Mouse (Mus musculus) liver, embryonic 11.5 days (tissue): ENCODE data around the gene Lamtor5. TPM values are rescaled to one million over a fixed set of nuclear protein-coding genes. Genes with fewer than 3 reads are reported as not detected.

Experiments
- ATAC-seq: fragments of 200-750 bp; cut with Nextera tagmentation; replicated peaks from 2 replicates; pipeline ENCODE4 v1.8.0; 2017; ENCODE audit warnings: moderate number of reproducible peaks, mild to moderate bottlenecking, moderate TSS enrichment, moderate library complexity; ENCODE audit not compliant: low FRiP score
- DNase-seq: peaks from one replicate; pipeline ENCODE4 v3.0.0-alpha.2; 2017; ENCODE audit warnings: low spot score
- H3K27ac ChIP-seq: fragments of 300-500 bp; sonication (generic); 2 replicates; pipeline ENCODE4 v1.5.1; 2014; ENCODE audit warnings: mild to moderate bottlenecking, low read depth, low read length, control low read depth
- H3K27me3 ChIP-seq: fragments of 300-500 bp; sonication (generic); replicated peaks from 2 replicates; pipeline ENCODE4 v1.6.1; 2014; ENCODE audit warnings: low read length, mixed read lengths; ENCODE audit not compliant: control insufficient read depth, insufficient read depth
- H3K36me3 ChIP-seq: fragments of 300-500 bp; sonication (generic); 2 replicates; pipeline ENCODE4 v1.6.1; 2014; ENCODE audit warnings: mild to moderate bottlenecking, low read length, moderate library complexity, mixed read lengths; ENCODE audit not compliant: control insufficient read depth, insufficient read depth
- H3K4me1 ChIP-seq: fragments of 300-500 bp; sonication (generic); replicated peaks from 2 replicates; pipeline ENCODE4 v1.6.1; 2014; ENCODE audit warnings: low read length, mixed read lengths; ENCODE audit not compliant: control insufficient read depth, insufficient read depth
- H3K4me2 ChIP-seq: fragments of 300-500 bp; sonication (generic); 2 replicates; pipeline ENCODE4 v1.6.1; 2014; ENCODE audit warnings: mild to moderate bottlenecking, control low read depth, moderate library complexity
- H3K4me3 ChIP-seq: fragments of 300-500 bp; sonication (generic); 2 replicates; pipeline ENCODE4 v1.5.1; 2014; ENCODE audit warnings: low read depth, low read length, control low read depth
- H3K9ac ChIP-seq: fragments of 300-500 bp; sonication (generic); 2 replicates; pipeline ENCODE4 v1.6.1; 2014; ENCODE audit warnings: low read depth, low read length, control low read depth
- H3K9me3 ChIP-seq: fragments of 300-500 bp; sonication (generic); 2 replicates; pipeline ENCODE4 v1.6.1; 2016; ENCODE audit warnings: low read length, inconsistent platforms, mixed read lengths; ENCODE audit not compliant: control insufficient read depth
- WGBS: fragments of 180-500 bp; shearing (Covaris S2); extraction: QIAGEN DNeasy Blood & Tissue Kit; methylation state at CpG from one replicate; pipeline ENCODE4 v1.1.7; 2014; 5-methylcytosine and 5-hydroxymethylcytosine counted together
- polyA plus RNA-seq: library from polyadenylated mRNA; unstranded; fragments of >200 nt; fragmentation: Nextera tagmentation; extraction: Ambion mirVana; gene quantifications from 2 replicates; pipeline ENCODE4 v1.2.1, GENCODE M21; 2014

The Lamtor5 gene
- polyA plus RNA-seq, 1 experiment from 2014 or later: 185 TPM

DNA sequence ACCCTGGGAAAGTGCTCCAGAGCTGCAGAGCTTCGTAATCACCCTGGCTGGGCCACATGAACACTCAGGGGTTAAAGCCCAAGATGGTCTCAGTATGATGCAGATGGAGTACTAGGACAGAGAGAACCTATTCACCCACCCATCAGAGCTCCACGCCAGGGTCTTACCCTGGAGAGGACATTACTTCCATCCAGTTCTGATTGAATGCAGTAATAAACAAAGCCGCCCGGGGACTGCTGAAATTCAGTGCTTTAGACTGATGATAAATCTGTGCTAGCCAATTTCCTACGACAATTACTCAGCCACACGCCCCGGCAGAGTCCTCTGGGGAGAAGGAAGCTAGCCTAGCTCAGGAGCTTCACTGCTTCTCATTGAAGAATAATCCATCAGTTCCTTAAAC lies 21.9 kb upstream of the Lamtor5 start:
- WGBS: 69% methylated on average over 7 of the region's 7 CpGs

DNA sequence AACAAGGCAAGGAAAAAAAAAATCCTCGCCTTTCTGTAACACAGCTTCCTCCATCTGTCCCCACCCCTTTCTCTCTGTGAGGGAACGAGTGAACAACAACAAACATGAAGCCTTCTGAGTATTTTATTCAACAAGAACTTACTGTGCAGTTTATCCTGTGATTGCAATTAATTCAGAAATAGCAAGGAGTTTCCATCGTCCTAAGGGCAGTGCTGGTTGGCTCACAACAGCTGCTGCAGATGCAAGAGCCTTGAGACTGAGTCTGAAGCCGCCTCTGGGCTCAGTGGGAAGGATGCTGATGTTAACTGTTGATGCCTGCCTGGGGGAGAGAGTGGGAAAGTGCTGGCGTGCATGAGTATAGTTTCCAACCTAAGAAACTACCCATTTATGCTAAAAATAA lies 20.7 kb upstream of the Lamtor5 start:
- Histone ChIP-seq H3K4me2 (no peak overlapping the region), H3K27me3 (no peaks in the 10 kb centered on the region), H3K27ac (no peak overlapping the region), H3K9ac (no peak overlapping the region), H3K9me3 (no peaks in the 10 kb centered on the region), H3K36me3 (no peaks in the 10 kb centered on the region), H3K4me3 (no peak overlapping the region), H3K4me1 (no peaks in the 10 kb centered on the region)
- WGBS: 64% methylated on average over 5 of the region's 5 CpGs
- ATAC-seq (no peak), DNase-seq (no peak)

More for the DNA sequence above, 21.9 kb upstream of the Lamtor5 start:
- no peak for DNase-seq
- Histone ChIP-seq H3K27me3 (no peaks in the 10 kb centered on the region), H3K36me3 (no peaks in the 10 kb centered on the region), H3K4me3 (no peak overlapping the region), H3K9ac (no peak overlapping the region), H3K9me3 (no peaks in the 10 kb centered on the region), H3K4me1 (no peaks in the 10 kb centered on the region), H3K4me2 (no peak overlapping the region), H3K27ac (no peak overlapping the region)
- no peak for ATAC-seq

DNA sequence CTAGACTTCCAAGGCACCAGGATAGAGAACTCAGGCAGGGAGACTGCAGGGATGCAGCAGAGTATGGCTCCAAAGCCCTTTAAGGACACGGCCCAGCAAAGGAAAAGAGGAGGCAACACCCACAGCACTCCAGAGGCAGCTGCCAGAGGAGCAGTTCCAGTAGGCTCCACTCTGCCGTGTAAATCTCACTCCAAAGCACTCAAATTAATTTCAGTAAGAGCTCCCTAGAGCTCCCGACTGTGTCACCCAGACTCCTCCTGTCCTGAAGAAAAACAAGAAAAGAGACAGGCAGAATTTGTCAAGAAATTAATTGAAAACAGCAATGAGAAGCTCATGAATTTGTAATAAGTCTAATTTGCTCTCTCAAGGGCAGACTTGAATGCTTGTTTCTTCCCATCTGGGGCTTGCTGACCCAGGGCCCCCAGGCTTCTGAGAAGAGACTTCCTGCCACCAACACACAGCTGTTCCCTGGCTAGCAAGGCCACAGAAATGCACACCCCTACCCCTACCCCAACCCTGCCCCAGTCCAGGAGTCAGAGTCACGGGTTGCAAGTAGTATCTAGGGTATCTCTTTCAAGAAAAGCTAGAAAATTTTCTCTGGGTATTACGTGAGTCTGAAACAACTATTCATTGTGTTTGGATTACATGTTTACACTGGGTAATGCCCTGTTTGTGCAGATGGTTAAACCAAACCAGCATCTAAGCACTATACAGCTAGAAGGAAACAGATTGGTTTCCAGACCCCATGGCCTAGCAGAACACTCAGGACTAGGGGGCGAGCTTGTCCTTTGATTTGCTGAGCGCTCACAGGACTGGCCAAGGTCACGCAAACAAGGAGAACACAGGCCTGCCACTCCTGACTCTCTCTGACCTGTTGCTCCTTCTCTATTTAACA lies 17.5 kb upstream of the Lamtor5 start:
- H3K27me3 ChIP-seq: no peaks in the 10 kb centered on the region
- no peak overlapping the region for H3K9ac ChIP-seq
- 55% methylated on average over 8 of the region's 8 CpGs for WGBS
- no peak overlapping the region for H3K4me2 ChIP-seq
- ATAC-seq (no peak), DNase-seq (no peak)
- H3K27ac ChIP-seq: no peak overlapping the region
- no peaks in the 10 kb centered on the region for H3K36me3 ChIP-seq
- H3K4me3 ChIP-seq: no peak overlapping the region
- no peaks in the 10 kb centered on the region for H3K9me3 ChIP-seq
- H3K4me1 ChIP-seq: no peaks in the 10 kb centered on the region

DNA sequence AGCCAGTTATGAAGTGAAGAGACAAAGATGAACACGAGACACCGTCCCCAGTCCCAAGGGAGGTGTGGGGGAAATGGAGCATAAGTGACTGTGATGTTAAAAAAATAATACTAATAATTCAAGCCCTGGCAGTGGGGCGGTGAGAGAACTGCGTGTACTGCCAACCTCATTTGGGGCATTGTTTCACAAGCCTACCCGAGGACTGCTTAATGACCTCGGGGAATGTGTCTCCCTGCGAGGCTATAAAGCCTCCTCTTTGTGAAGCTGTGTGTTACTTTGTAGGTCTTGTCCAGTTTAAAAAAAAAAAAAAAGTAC lies 16.9 kb upstream of the Lamtor5 start:
- no peaks in the 10 kb centered on the region for H3K9me3 ChIP-seq
- no peak overlapping the region for H3K9ac ChIP-seq
- H3K4me2 ChIP-seq: no peak overlapping the region
- no peak overlapping the region for H3K27ac ChIP-seq
- no peak for DNase-seq
- 69% methylated on average over 7 of the region's 7 CpGs for WGBS
- H3K36me3 ChIP-seq: no peaks in the 10 kb centered on the region
- H3K4me3 ChIP-seq: no peak overlapping the region
- no peak for ATAC-seq
- H3K27me3 ChIP-seq: no peaks in the 10 kb centered on the region
- H3K4me1 ChIP-seq: no peaks in the 10 kb centered on the region

DNA sequence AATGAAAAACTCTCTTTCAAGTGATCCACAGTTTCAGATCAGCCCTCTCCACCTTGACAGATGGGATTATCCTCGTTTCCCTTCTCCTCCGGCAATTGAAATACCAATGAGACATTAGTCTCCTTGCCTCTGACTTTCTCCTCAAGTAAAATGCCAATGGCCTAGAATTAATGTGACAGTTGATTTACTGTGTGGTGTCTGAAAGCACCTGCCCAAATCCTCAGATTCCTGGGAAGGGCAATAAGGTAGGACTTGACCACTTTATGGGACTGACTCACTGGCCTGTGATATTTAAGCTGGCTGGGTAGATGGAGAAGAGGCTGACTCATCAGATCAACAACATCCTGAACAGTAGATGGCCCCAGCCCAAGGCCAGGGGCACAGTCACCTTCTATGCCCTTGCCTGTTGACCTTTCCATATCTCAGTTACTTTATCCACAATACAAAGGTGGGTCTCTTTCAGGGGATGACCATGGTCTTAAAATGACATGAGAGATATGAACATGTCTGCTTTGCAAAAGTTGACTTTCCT lies 11.8 kb upstream of the Lamtor5 start:
- H3K9me3 ChIP-seq: no peaks in the 10 kb centered on the region
- no peak overlapping the region for H3K9ac ChIP-seq
- H3K27ac ChIP-seq: no peak overlapping the region
- H3K36me3 ChIP-seq: no peaks in the 10 kb centered on the region
- H3K27me3 ChIP-seq: no peaks in the 10 kb centered on the region
- H3K4me1 ChIP-seq: no peaks in the 10 kb centered on the region
- DNase-seq: no peak
- H3K4me3 ChIP-seq: no peak overlapping the region
- ATAC-seq: no peak
- 78% methylated on average over 2 of the region's 2 CpGs for WGBS
- no peak overlapping the region for H3K4me2 ChIP-seq

DNA sequence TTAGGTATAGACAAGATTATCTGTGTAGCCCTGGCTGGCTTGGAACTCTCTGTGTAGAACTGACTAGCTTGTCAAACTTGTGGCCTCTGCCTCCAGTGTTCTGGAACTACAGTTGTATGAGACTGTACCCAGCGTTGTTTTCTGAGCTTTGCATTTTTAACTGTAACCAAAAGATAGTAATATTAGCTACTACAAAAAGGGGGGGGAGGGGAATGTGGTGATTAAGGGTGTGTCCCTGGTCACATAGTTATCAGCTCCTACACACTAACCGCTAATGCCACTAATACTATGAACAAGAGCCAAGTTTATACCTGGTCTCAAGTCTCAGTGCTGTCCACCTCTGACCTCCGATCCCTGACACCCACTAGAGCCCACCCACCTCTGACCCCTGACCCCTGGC lies 6.2 kb upstream of the Lamtor5 start:
- WGBS: 74% methylated on average over 3 of the region's 3 CpGs
- H3K4me2 ChIP-seq: no peak overlapping the region
- no peak overlapping the region for H3K27ac ChIP-seq
- no peak overlapping the region for H3K9ac ChIP-seq
- no peaks in the 10 kb centered on the region for H3K9me3 ChIP-seq
- H3K4me3 ChIP-seq: no peak overlapping the region
- 0 out of 2 replicates have a peak, but pooled peaks have one; percentile 61 for ATAC-seq
- H3K36me3 ChIP-seq: no peaks in the 10 kb centered on the region
- no peaks in the 10 kb centered on the region for H3K27me3 ChIP-seq
- no peak for DNase-seq
- H3K4me1 ChIP-seq: no peaks in the 10 kb centered on the region; the same call in 1 of the 2 replicates

DNA sequence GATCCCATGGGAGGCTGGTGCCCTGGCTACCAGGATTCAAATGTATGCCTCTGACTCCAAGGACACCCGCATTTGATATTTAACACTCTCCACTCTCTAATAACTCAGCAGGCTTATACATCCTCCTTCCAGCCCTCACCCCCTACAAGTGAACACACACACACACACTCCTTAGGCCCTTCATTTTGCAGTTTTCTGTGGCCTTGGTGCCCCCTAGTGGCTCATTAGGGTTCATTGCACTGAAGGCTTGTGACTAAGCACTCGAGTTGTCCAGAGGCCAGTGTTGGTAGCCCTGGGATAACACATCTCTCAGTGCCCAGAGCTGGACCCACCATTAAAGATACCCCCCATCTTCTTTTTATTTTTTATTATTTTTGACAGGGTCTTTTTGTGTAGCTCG lies 4.8 kb upstream of the Lamtor5 start:
- Histone ChIP-seq H3K9me3 (no peaks in the 10 kb centered on the region), H3K9ac (no peak overlapping the region), H3K36me3 (no peaks in the 10 kb centered on the region), H3K4me2 (no peak overlapping the region), H3K27ac (no peak overlapping the region), H3K4me1 (peaks cover 2% of the 10 kb centered on the region; the same call in 1 of the 2 replicates), H3K27me3 (no peaks in the 10 kb centered on the region), H3K4me3 (no peak overlapping the region)
- ATAC-seq: peak; percentile 64; the same call in 1 of the 2 replicates
- 13% methylated on average over 3 of the region's 3 CpGs for WGBS
- DNase-seq: peak; percentile 46

DNA sequence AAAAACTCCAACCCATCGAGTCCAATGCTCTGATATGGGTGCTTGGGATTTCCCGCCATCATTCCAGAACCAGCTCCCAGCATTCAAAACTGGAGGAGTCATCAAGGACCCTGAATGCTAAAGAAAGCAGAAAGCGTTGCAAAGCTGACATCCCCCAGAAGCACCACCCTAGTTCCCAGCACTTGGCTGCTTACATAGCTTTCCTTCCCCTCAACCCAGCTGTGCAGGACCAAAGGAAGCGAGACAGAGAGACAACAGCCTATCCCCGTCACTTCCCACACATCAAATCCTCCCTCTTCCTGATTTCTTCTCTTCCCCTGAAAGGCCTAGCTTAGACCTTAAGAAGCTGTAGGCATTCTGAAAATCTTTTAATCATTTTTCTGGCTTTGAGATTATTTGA lies 3.3 kb upstream of the Lamtor5 start:
- Histone ChIP-seq H3K27ac (no peak overlapping the region), H3K4me1 (peaks cover 7% of the 10 kb centered on the region), H3K27me3 (no peaks in the 10 kb centered on the region), H3K9me3 (no peaks in the 10 kb centered on the region), H3K4me2 (no peak overlapping the region), H3K36me3 (no peaks in the 10 kb centered on the region), H3K4me3 (no peak overlapping the region), H3K9ac (no peak overlapping the region)
- DNase-seq (no peak), ATAC-seq (no peak)
- WGBS: 61% methylated on average over 5 of the region's 5 CpGs

DNA sequence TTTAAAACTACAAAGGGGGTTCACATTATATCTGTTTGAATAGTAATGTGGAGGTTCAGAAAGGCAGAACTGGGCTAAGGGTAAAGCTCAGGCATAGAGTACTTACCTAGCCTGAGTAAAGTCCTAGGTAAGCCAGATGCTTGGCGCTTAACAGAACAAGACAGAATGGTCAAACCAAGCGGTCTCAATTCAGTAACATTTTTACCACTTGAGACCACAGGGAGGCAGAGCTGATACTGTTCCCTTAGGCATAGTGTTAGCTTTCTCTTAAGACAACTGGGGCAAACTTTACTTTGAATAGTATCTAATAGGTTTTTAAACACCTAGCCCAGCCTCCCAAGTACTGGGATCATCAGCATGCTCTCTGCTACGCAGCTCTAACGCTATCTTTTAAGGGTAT lies 2.7 kb upstream of the Lamtor5 start:
- no peak for DNase-seq
- no peak overlapping the region for H3K9ac ChIP-seq
- no peak overlapping the region for H3K4me3 ChIP-seq
- 48% methylated on average over 4 of the region's 4 CpGs for WGBS
- H3K27me3 ChIP-seq: no peaks in the 10 kb centered on the region
- no peak for ATAC-seq
- H3K4me1 ChIP-seq: peaks cover 7% of the 10 kb centered on the region
- H3K27ac ChIP-seq: no peak overlapping the region
- H3K36me3 ChIP-seq: no peaks in the 10 kb centered on the region
- H3K4me2 ChIP-seq: no peak overlapping the region
- H3K9me3 ChIP-seq: no peaks in the 10 kb centered on the region
